Mouse (Mus musculus) forebrain, embryonic 11.5 days (tissue): ENCODE measurements at regions not wholly inside any gene's neighbourhood (a gene's known extent, or its start where the extent isn't known, plus 50 kb on each side); places are given as distances from the start of the nearest gene placed in this dataset.

ENCODE experiments used
- ATAC-seq: fragments of 200-750 bp; cut with Nextera tagmentation; replicated peaks from 2 replicates; pipeline ENCODE4 v1.8.0; 2017; ENCODE audit warnings: moderate TSS enrichment; ENCODE audit not compliant: low FRiP score
- DNase-seq: peaks from one replicate; pipeline ENCODE4 v3.0.0-alpha.2; 2017; ENCODE audit warnings: low spot score
- H3K27ac ChIP-seq: fragments of 300-500 bp; sonication (generic); 2 replicates; pipeline ENCODE4 v1.5.1; 2014; ENCODE audit warnings: low read depth, low read length
- H3K27me3 ChIP-seq: fragments of 300-500 bp; sonication (generic); 2 replicates; pipeline ENCODE4 v1.6.1; 2014; ENCODE audit warnings: mild to moderate bottlenecking, low read length, mixed read lengths; ENCODE audit not compliant: control insufficient read depth, insufficient read depth
- H3K36me3 ChIP-seq: fragments of 300-500 bp; sonication (generic); 2 replicates; pipeline ENCODE4 v1.6.1; 2014; ENCODE audit warnings: mild to moderate bottlenecking, low read length, moderate library complexity, mixed read lengths; ENCODE audit not compliant: control insufficient read depth, insufficient read depth
- H3K4me1 ChIP-seq: fragments of 300-500 bp; sonication (generic); replicated peaks from 2 replicates; pipeline ENCODE4 v1.6.1; 2014; ENCODE audit warnings: low read length, mixed read lengths; ENCODE audit not compliant: control insufficient read depth, insufficient read depth
- H3K4me2 ChIP-seq: fragments of 300-500 bp; sonication (generic); 2 replicates; pipeline ENCODE4 v1.6.1; 2014; ENCODE audit warnings: low read depth, mild to moderate bottlenecking, low read length, moderate library complexity, mixed read lengths; ENCODE audit not compliant: severe bottlenecking
- H3K4me3 ChIP-seq: fragments of 300-500 bp; sonication (generic); 2 replicates; pipeline ENCODE4 v1.5.1; 2014; ENCODE audit warnings: low read depth, low read length
- H3K9ac ChIP-seq: fragments of 300-500 bp; sonication (generic); 2 replicates; pipeline ENCODE4 v1.6.1; 2014; ENCODE audit warnings: low read length
- H3K9me3 ChIP-seq: fragments of 300-500 bp; sonication (generic); 2 replicates; pipeline ENCODE4 v1.6.1; 2016; ENCODE audit warnings: low read length, mixed read lengths; ENCODE audit not compliant: control insufficient read depth
- WGBS: fragments of 180-500 bp; shearing (Covaris S2); extraction: QIAGEN DNeasy Blood & Tissue Kit; methylation state at CpG from one replicate; pipeline ENCODE4 v1.1.7; 2014; 5-methylcytosine and 5-hydroxymethylcytosine counted together

DNA sequence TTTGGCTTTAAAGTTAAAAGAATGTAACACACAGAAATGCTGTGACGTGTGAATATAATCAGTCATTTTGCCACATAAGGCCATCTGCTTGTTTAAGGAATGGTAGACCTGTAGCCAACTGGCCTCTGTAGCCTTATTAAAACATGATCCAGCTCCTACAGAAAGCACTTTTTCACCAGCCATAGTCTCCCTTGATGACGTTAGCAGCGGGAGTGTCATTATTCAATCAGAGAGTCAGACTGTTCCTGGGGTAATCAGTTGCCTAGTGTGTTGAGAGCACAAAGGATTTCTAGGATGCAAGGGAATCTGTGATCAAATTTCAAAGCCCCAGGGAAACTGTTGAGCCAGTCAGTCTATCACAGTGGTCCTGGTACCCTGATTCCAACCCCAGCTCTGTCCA lies 260.3 kb upstream of the Rag2 start:
- H3K4me2 ChIP-seq: no peak overlapping the region
- no peak overlapping the region for H3K9ac ChIP-seq
- no peaks in the 10 kb centered on the region for H3K9me3 ChIP-seq
- no peak for DNase-seq
- H3K4me1 ChIP-seq: no peaks in the 10 kb centered on the region
- 0 out of 2 replicates have a peak, but pooled peaks have one; percentile 29 for ATAC-seq
- WGBS: 32% methylated on average over 3 of the region's 3 CpGs
- no peaks in the 10 kb centered on the region for H3K36me3 ChIP-seq
- no peak overlapping the region for H3K4me3 ChIP-seq
- H3K27me3 ChIP-seq: no peaks in the 10 kb centered on the region
- H3K27ac ChIP-seq: no peak overlapping the region

- no peaks in the 10 kb centered on the region for H3K36me3 ChIP-seq
- no peak overlapping the region for H3K27ac ChIP-seq
Observed at GRCm38 (mm10) chr2:101368278-101368677, 256.2 kb upstream of the Rag2 start.

DNA sequence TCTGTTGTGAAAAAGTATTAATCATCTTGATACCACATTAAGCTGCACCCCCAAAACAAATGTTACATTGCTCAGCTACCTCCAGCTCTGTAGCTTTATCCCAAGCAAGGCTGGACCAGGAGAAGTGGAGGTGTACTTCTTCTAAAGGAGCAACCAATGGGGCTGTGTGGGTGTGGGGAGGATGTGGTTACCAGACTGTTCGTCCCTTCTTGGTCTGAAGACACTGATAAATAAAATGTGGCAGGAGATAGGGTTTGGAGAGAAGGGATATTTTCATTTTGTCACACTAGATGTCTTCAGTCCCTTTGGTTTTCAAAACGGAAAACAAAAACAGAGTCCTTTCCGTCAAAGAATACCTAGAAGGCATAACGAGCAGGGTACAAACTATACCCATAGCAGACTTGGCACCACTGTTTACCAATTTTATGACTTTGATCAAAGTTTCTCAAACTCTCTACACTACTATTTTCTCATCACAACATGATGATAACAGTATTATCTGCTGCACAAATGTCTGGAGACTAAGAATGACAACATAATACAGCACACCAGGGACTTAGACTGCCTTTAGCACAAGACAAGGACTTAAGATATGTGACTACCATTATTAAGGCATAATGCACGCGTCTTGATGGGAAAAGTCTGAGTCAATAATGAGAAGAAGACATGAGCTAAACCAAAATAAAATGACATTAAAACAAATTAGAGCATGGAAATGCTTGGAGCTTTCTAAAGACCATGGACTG lies 253.4 kb upstream of the Rag2 start:
- H3K9me3 ChIP-seq: no peaks in the 10 kb centered on the region
- DNase-seq: no peak
- no peak overlapping the region for H3K27ac ChIP-seq
- H3K36me3 ChIP-seq: no peaks in the 10 kb centered on the region
- no peak overlapping the region for H3K9ac ChIP-seq
- ATAC-seq: no peak
- no peaks in the 10 kb centered on the region for H3K27me3 ChIP-seq
- WGBS: 86% methylated on average over 6 of the region's 6 CpGs
- no peaks in the 10 kb centered on the region for H3K4me1 ChIP-seq
- no peak overlapping the region for H3K4me3 ChIP-seq
- H3K4me2 ChIP-seq: no peak overlapping the region

More at GRCm38 (mm10) chr2:101368278-101368677, 256.2 kb upstream of the Rag2 start:
- 89% methylated on average over 4 of the region's 4 CpGs for WGBS
- no peak overlapping the region for H3K4me3 ChIP-seq
- H3K4me1 ChIP-seq: no peaks in the 10 kb centered on the region
- no peaks in the 10 kb centered on the region for H3K9me3 ChIP-seq
- DNase-seq (no peak), ATAC-seq (no peak)
- no peak overlapping the region for H3K4me2 ChIP-seq
- no peak overlapping the region for H3K9ac ChIP-seq
- no peaks in the 10 kb centered on the region for H3K27me3 ChIP-seq

- Histone ChIP-seq H3K4me2 (no peak overlapping the region), H3K27me3 (no peaks in the 10 kb centered on the region), H3K9ac (no peak overlapping the region), H3K9me3 (no peaks in the 10 kb centered on the region), H3K4me1 (no peaks in the 10 kb centered on the region), H3K36me3 (no peaks in the 10 kb centered on the region), H3K4me3 (no peak overlapping the region), H3K27ac (no peak overlapping the region)
- WGBS: 91% methylated on average over 7 of the region's 7 CpGs
- no peak for DNase-seq
- no peak for ATAC-seq
Observed at GRCm38 (mm10) chr2:101371834-101372493, 252.6 kb upstream of the Rag2 start.

DNA sequence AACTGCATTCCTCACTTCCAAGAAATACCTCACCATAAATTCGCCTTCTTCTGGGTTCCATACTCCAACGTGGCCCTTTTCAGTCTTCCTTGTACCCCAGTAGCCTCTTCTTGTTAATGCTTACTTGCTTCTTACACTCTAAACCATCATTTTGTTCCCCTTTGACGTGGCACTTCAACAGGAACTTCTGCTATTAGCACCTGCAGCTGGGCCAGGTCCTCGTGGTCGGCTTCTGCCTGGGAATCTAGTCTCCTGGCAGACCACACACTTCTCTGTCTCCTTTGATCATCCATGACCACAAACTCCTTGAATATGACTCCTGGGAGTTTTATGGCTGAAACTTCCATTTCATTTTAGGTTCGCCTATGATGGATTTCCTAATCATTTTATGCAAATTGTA lies 243.9 kb upstream of the Rag2 start:
- Histone ChIP-seq H3K4me3 (no peak overlapping the region), H3K27ac (no peak overlapping the region), H3K4me1 (no peaks in the 10 kb centered on the region), H3K9ac (no peak overlapping the region), H3K9me3 (no peaks in the 10 kb centered on the region), H3K36me3 (no peaks in the 10 kb centered on the region), H3K27me3 (no peaks in the 10 kb centered on the region), H3K4me2 (no peak overlapping the region)
- ATAC-seq (no peak), DNase-seq (no peak)
- WGBS: 88% methylated on average over 6 of the region's 6 CpGs

GRCm38 (mm10) chr2:101415002-101415401 lies 209.5 kb upstream of the Rag2 start:
- Histone ChIP-seq H3K9me3 (no peaks in the 10 kb centered on the region), H3K27me3 (no peaks in the 10 kb centered on the region), H3K4me2 (no peak overlapping the region), H3K9ac (no peak overlapping the region), H3K27ac (no peak overlapping the region), H3K36me3 (no peaks in the 10 kb centered on the region), H3K4me3 (no peak overlapping the region), H3K4me1 (no peaks in the 10 kb centered on the region)
- ATAC-seq (no peak), DNase-seq (no peak)
- WGBS: 91% methylated on average over 1 of the region's 1 CpGs

GRCm38 (mm10) chr2:101416702-101417101 lies 207.8 kb upstream of the Rag2 start:
- H3K27ac ChIP-seq: no peak overlapping the region
- DNase-seq (no peak), ATAC-seq (no peak; the same call in 1 of the 2 replicates)
- no peaks in the 10 kb centered on the region for H3K36me3 ChIP-seq
- H3K4me2 ChIP-seq: no peak overlapping the region
- no peaks in the 10 kb centered on the region for H3K27me3 ChIP-seq
- H3K4me1 ChIP-seq: no peaks in the 10 kb centered on the region
- WGBS: 68% methylated on average over 3 of the region's 3 CpGs
- no peaks in the 10 kb centered on the region for H3K9me3 ChIP-seq
- no peak overlapping the region for H3K9ac ChIP-seq
- H3K4me3 ChIP-seq: no peak overlapping the region

DNA sequence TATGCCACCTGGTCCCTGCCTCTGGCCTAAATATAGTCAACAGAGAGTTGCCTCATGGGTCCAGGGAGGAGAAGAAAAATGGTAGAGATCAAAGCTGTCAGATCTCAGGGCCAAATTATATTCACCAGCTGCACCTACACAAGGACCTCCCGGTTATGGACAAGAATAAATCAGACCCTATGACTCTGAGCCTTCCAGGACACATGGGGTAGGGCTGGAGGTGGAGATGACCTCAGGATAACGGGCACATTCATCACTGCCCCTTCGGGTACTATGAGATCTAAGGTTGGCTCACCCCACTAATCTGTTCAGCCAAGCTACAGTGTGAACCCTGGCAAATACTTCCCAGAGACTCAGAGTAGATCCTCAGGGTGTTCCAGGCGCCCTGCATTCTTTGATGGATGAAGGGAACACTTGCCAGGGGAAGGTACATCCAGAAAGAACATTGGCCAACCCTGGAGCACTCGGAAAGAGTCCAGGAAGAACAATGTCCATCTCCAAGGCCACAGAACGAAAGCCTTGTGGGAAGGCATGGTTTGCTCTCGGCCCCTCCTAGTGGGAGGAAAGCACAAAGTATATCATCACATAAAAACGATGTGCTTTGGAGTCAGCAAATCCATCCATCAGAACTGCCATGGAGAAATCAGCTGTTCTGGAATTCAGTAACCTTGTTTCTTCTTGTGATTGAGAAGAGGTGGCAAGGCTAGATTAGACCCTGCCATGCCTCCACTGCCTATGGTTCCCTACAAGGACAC lies 191.2 kb upstream of the Rag2 start:
- H3K4me3 ChIP-seq: no peak overlapping the region
- no peaks in the 10 kb centered on the region for H3K4me1 ChIP-seq
- H3K27ac ChIP-seq: no peak overlapping the region
- 85% methylated on average over 8 of the region's 8 CpGs for WGBS
- DNase-seq: no peak
- H3K27me3 ChIP-seq: no peaks in the 10 kb centered on the region
- H3K9ac ChIP-seq: no peak overlapping the region
- H3K9me3 ChIP-seq: no peaks in the 10 kb centered on the region
- ATAC-seq: no peak
- no peaks in the 10 kb centered on the region for H3K36me3 ChIP-seq
- H3K4me2 ChIP-seq: no peak overlapping the region
